Mouse (Mus musculus) G1E (cell line): ENCODE measurements around the gene Lama4.

ENCODE experiments used
- CTCF ChIP-seq: IDR thresholded peaks from 2 replicates; pipeline ENCODE4 v1.5.1; 2012; ENCODE audit warnings: low read depth, low read length, inconsistent platforms, mixed read lengths
- GATA1 ChIP-seq: IDR thresholded peaks from 2 replicates; pipeline ENCODE4 v1.6.1; 2012; ENCODE audit warnings: borderline replicate concordance, low read length, inconsistent platforms, mixed read lengths

DNA sequence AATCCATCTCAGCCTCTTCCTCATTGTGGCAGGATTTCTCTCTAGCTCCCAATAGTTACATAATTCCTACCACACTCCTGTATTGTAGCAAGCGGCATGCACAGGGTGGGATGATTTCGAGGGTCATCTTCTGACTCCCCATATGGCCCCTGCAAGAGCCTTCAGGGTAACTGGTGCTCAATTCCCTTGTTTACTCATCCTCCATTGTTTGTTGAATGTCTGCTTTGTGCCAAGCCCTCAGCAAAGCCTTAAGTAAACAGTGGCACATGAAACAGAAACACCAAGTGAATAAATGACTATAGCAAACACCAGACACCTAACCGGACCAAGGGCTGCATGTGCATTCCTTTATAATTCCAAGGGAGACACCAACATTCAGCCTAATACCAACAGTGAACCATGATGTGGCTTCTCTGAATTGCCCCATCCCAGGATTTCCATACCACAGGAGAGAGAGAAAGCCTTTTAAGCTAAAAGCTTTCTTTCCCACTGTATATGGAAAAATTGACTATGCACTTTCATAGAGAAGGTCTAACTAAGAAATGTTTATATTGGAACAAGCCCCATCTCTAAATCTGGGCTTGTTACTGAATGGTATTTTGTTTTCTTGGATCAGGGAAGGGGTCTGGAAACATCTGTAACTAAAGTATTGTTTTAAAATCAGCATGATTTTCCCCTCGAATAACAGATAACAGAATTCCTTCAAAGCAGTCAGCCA, 19.2 kb downstream of the Lama4 start:
- no peak for TF ChIP-seq GATA1
- TF ChIP-seq CTCF, result no peak
